Mouse (Mus musculus) thymus, postnatal 10 days (tissue): ENCODE results near the gene Helz2.

Experiments
- DNase-seq, 2 experiments: peaks; one replicate each; pipeline ENCODE4 v3.0.0; 2021; ENCODE audit warnings: low spot score in 2 of 2

The Helz2 gene

GRCm38 (mm10) chr2:181238091-181238610 is 3.7 kb downstream of the Helz2 start:
- no peak for DNase-seq

- no peak for DNase-seq
Measured at GRCm38 (mm10) chr2:181237251-181238014, 4.4 kb downstream of the Helz2 start.

DNA sequence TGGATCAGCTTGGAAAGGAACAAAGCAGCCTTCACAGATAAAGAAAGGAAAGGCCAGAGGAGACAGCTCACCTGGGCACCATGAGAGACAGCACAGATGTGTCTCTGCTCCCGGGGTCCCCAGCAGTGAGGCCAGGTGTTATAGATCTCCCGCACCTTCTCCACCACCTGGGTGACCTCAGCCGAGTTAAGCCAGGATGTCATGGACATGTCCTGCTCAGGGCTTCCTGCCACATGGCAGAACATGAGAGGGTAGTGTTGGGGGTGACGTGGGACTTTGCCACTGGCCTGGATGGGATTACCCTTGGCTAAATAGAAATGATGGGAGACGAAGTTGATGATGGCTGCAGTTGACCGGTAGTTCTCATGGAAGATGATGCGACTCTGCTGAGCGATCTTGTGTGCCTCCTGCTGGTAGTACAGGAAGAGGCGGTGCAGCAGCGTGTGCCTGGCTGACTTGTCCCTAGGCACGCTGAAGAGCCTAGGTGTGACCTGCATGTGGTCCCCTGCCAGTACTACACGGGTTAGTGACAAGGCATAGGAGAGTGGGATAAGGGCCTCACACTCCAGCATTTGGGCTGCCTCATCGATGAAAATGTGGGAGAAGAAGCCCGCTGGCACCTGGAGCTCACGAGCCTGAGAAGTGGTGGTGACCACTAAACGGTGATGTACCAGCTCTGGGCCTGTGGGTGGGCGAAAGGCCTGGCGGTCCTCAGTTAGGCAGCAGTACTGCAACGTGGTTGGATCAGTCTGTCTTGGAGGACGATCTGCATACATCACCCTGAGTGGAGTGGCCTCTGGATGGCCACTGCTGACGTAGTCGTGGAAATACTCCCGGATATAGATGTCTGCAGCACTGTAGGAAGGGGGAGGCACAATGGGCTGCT is 5.9 kb downstream of the Helz2 start:
- no peak for DNase-seq

- DNase-seq, result no peak
Measured at GRCm38 (mm10) chr2:181234680-181235079, 7.1 kb downstream of the Helz2 start.

GRCm38 (mm10) chr2:181233443-181233842 is 8.4 kb downstream of the Helz2 start:
- no peak for DNase-seq

- no peak for DNase-seq
Measured at GRCm38 (mm10) chr2:181231171-181231570, 10.7 kb downstream of the Helz2 start.

- DNase-seq, result no peak
Measured at GRCm38 (mm10) chr2:181228335-181228734, 13.5 kb downstream of the Helz2 start.

GRCm38 (mm10) chr2:181227122-181227521 is 14.7 kb downstream of the Helz2 start:
- DNase-seq, result no peak

DNA sequence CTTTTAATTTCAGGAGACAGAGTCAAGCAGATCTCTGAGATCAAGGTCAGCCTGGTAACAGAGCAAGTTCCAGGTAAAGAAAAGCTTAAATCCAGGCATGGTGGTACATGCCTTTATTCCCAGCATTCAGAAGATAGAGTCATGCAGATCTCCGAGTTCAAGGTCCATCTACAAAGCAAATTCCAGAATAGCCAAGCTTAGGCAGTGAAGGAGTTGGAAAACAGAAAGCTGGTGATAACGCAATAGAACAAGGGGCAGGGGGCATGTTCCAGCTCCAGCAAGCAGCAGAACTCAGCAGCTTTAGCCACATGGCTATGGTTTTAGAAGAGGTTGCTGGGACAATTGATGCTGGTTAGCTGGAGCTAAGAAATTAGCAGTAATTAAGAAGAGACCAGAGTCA is 16.8 kb downstream of the Helz2 start:
- DNase-seq, result no peak

DNA sequence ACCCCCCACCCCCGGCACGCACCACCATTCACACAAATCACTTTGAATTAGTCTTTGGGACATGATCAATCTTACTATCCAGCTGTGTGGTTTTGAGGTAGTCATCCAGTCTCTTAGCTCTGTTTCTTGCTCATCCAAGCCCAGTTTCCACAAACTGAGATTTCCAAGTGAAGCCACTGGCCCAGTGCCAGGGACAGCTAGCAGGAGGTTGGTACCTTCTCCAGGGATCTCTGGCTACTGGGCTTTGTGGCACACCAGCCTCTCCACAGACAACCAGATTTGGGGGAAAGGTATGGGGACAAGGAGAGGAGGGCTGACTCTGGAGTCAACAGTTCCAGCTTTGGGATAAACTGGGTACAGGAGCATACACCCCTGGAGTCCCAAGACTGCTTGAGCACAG is 21.5 kb downstream of the Helz2 start:
- DNase-seq, result no peak

DNA sequence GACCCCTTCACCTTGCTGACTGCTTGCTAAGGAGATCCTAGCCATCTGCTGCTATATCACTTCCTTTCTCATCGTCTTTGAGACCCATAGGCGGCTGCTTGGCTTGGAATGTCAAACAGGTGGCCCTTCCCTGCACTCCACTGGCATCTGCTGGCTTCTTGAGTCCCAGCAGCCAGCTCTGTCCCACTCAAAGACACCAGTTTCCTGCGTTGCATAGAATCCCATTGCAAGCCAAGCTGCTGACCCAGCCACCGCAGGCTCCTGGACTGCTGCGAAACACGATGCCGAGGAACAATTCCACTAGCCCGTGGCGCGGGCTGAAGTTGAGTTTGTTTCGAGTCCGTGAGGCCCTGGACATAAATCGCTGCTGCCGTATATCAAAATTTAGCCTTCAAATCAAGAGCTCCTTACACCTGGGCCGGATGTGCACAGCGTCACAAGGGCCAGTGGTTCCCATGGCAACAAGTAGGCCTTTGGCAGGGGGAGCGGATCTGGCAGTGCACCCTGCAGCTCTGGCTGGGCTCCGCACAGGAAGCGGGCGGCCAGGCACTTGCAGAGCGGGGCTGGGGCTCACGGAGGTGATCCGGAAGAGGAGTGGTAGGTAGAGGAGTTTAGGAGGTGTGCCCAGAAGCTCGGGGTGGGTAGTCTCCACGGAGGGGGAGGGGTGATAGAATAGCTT is 22.1 kb downstream of the Helz2 start, which contains the start of gene Fndc11:
Gene Fndc11, plus strand, starts transcription at position 476 of the 679 bp plus-strand sequence.
- DNase-seq, result peak; percentile 90 to 94

- no peak for DNase-seq
Measured at GRCm38 (mm10) chr2:181218881-181219485, 22.8 kb downstream of the Helz2 start.

DNA sequence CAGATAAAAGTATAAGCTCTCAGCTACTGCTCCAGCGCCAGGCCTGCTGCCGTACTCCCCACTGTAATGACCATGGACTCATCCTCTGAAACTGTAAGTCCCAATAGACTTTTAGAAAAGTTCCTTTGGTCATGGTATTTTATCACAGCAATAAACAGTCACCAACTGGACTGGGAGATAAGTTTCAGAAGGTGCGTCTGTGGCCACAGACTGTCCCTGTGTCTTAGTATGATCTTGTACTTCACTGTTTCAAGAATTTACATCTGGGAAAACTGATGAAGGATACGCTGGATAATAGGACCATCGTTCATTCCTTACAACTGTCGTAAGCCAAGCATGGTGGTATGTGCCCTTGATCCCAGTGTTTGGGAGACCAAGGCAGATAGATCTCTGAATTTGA is 25.8 kb downstream of the Helz2 start:
- no peak for DNase-seq

- peak in 1 of 2 experiments; percentile 26 for DNase-seq
Measured at GRCm38 (mm10) chr2:181213021-181213445, 28.8 kb downstream of the Helz2 start, which contains the start of gene Srms. Gene Srms, minus strand, starts transcription at chr2:181213185.

GRCm38 (mm10) chr2:181212389-181213020 is 29.3 kb downstream of the Helz2 start:
- no peak for DNase-seq

- DNase-seq, result no peak
Measured at GRCm38 (mm10) chr2:181206118-181206517, 35.7 kb downstream of the Helz2 start.

- DNase-seq, result no peak
Measured at GRCm38 (mm10) chr2:181205678-181206077, 36.1 kb downstream of the Helz2 start.

GRCm38 (mm10) chr2:181202886-181203285 is 38.9 kb downstream of the Helz2 start:
- DNase-seq, result no peak

DNA sequence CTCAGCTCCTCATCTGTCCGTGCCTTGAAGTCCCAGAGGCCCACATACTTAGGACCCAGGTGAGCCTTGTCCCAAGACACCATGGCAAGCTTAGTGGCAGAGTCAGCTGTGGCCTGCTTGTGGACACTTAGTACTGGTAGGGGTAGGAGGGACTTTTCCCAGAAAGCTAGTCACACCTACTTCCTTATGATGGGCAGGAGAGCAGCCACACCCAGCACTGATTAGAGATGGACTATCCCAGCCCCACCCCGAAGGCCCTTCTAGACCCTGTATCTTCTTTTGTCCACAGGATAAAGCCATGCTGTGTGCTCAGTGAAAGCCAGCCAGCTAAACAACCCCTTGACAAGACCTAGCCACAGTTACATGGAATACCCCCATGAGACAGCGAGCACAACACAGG is 39.4 kb downstream of the Helz2 start, which contains the start of gene Ptk6:
Gene Ptk6, minus strand, starts transcription at position 368 of the 400 bp plus-strand sequence.
- no peak for DNase-seq

- no peak for DNase-seq
Measured at GRCm38 (mm10) chr2:181201606-181202005, 40.2 kb downstream of the Helz2 start.
